Mouse (Mus musculus): ENCODE measurements around the gene Dbr1. TPM values are rescaled to one million over a fixed set of nuclear protein-coding genes. Genes with fewer than 3 reads are reported as not detected.
A peak's percentile ranks its signal among the peaks of the same experiment; 100 is the strongest.

Gene Dbr1
- total and polyA plus RNA-seq, 3 experiments: 51.6 to 53.7 TPM; not detected in 1

DNA sequence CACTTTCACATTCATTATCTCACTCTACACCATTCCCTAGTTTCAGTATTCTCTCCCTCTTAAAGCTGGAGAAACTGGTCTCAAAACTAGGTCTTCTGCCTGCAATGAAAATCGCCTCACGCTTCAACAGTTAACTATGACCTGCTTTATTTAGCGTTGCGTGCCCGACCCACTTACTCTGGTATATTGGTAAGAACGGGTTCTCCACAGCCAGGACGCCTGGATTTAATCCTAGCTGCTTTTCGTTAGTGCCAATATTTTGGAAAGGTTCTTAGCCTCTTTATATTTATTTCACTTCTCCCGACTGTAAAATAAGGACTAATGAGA, 6.6 kb upstream of the Dbr1 start:
- peak overlapping the region; percentile 100 for H3K27ac ChIP-seq (ENCODE audit: control insufficient read depth, low read depth, low read length)
- H3K9me3 ChIP-seq (replicated peaks; ENCODE audit: insufficient read depth, low read length): no peaks in the 10 kb centered on the region
- peaks cover 7 to 10% of the 10 kb centered on the region in 2 experiments for H3K4me1 ChIP-seq (ENCODE audit: control insufficient read depth in 1 of 2, insufficient read depth in 2 of 2, low read length in 2 of 2)
- peaks cover 28% of the 10 kb centered on the region for H3K79me2 ChIP-seq (ENCODE audit: control insufficient read depth, insufficient read depth, low read length, poor library complexity)
- peak overlapping the region; percentile 83 to 92 for H3K4me3 ChIP-seq (ENCODE audit: control insufficient read depth in 1 of 2, insufficient read depth in 1 of 2, low read depth in 2 of 2, low read length in 2 of 2)
- H3K27me3 ChIP-seq (ENCODE audit: control insufficient read depth in 1 of 2, insufficient read depth in 2 of 2, low read length in 2 of 2): no peaks in the 10 kb centered on the region
- TF ChIP-seq EP300 (IDR thresholded peaks at IDR 0.05; ENCODE audit: low read depth in 1 of 2, low read length in 2 of 2) (peak in 1 of 2 experiments; percentile 31; a peak in 2 of 4 replicates), ZMIZ1 (IDR thresholded peaks at IDR 0.05; ENCODE audit: low read depth, low read length) (peak; percentile 62; the same call in 1 of the 2 replicates), NELFE (IDR thresholded peaks at IDR 0.05; ENCODE audit: low read depth, low read length) (peak; percentile 82; the same call in 1 of the 2 replicates), TCF12 (IDR thresholded peaks at IDR 0.05; ENCODE audit: low read depth, low read length) (no peak), SIN3A (IDR thresholded peaks at IDR 0.05; ENCODE audit: low read length) (peak; percentile 76; the same call in 1 of the 2 replicates), POLR2AphosphoS2 (IDR thresholded peaks at IDR 0.05; ENCODE audit: low read length) (peak; percentile 73), ZNF384 (IDR thresholded peaks at IDR 0.05; ENCODE audit: low read depth, low read length) (no peak), MXI1 (IDR thresholded peaks at IDR 0.05; ENCODE audit: low read depth, low read length) (no peak), MYB (IDR thresholded peaks at IDR 0.05; ENCODE audit: low read depth, low read length) (peak; percentile 32; the same call in 1 of the 2 replicates), GATA1 (IDR thresholded peaks at IDR 0.05; ENCODE audit: low read depth, low read length) (peak; percentile 41; the same call in 1 of the 2 replicates)
- H3K9ac ChIP-seq (ENCODE audit: control insufficient read depth, low read depth, low read length, poor library complexity, severe bottlenecking): peak overlapping the region; percentile 98
- peaks cover 0 to 15% of the 10 kb centered on the region in 2 experiments; a peak in 2 of 4 replicates for H3K36me3 ChIP-seq (ENCODE audit: control insufficient read depth in 1 of 2, insufficient read depth in 2 of 2, low read length in 2 of 2)
- DNase-seq (ENCODE audit: low read depth, low spot score): no peak

DNA sequence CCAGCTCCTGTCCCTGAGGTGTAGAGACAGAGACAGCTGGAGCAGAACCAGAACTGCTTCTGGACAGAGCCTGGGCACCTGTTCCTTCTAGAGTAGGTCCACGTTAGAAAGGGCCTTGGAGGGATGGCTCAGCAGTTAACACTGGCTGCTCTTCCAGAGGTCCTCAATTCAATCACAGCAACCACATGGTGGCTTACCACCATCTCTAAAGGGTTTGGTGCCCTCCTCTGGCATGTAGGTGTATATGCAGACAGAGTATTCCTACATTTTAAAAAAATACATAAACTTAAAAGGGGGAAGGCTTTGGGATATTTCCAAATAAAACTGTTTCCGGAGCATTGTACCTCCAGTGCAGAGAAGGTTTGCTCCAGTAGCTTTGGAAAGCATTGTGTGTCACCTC, 5.1 kb downstream of the Dbr1 start:
- H3K4me1 ChIP-seq (ENCODE audit: control insufficient read depth in 1 of 2, insufficient read depth in 2 of 2, low read length in 2 of 2): peaks cover 1 to 12% of the 10 kb centered on the region in 2 experiments; a peak in 3 of 4 replicates
- no peaks in the 10 kb centered on the region for H3K27me3 ChIP-seq (ENCODE audit: control insufficient read depth in 1 of 2, insufficient read depth in 2 of 2, low read length in 2 of 2)
- H3K9ac ChIP-seq (ENCODE audit: control insufficient read depth, low read depth, low read length, poor library complexity, severe bottlenecking): no peak overlapping the region
- H3K79me2 ChIP-seq (ENCODE audit: control insufficient read depth, insufficient read depth, low read length, poor library complexity): peaks cover 28% of the 10 kb centered on the region
- peaks cover 18 to 19% of the 10 kb centered on the region in 2 experiments for H3K36me3 ChIP-seq (ENCODE audit: control insufficient read depth in 1 of 2, insufficient read depth in 2 of 2, low read length in 2 of 2)
- peak; percentile 74 for DNase-seq (ENCODE audit: low read depth, low spot score)
- no peak overlapping the region for H3K4me3 ChIP-seq (ENCODE audit: control insufficient read depth in 1 of 2, insufficient read depth in 1 of 2, low read depth in 2 of 2, low read length in 2 of 2)
- no peaks in the 10 kb centered on the region for H3K9me3 ChIP-seq (replicated peaks; ENCODE audit: insufficient read depth, low read length)
- H3K27ac ChIP-seq (ENCODE audit: control insufficient read depth, low read depth, low read length): no peak overlapping the region
- TF ChIP-seq TCF12 (IDR thresholded peaks at IDR 0.05; ENCODE audit: low read depth, low read length) (no peak), CHD2 (IDR thresholded peaks at IDR 0.05; ENCODE audit: low read length) (no peak), MXI1 (IDR thresholded peaks at IDR 0.05; ENCODE audit: low read depth, low read length) (peak; percentile 43; the same call in 1 of the 2 replicates), GATA1 (IDR thresholded peaks at IDR 0.05; ENCODE audit: low read depth, low read length) (no peak), EP300 (IDR thresholded peaks at IDR 0.05; ENCODE audit: low read depth in 1 of 2, low read length in 2 of 2) (no peak), MAX (IDR thresholded peaks at IDR 0.05; ENCODE audit: low read length) (peak; percentile 66), ZC3H11A (IDR thresholded peaks at IDR 0.05; ENCODE audit: low read depth, low read length) (peak; percentile 60), GABPA (IDR thresholded peaks at IDR 0.05; ENCODE audit: low read depth, low read length) (no peak), SMC3 (IDR thresholded peaks at IDR 0.05; ENCODE audit: low read depth, low read length) (peak; percentile 67), MEF2A (IDR thresholded peaks at IDR 0.05; ENCODE audit: extremely low read depth, insufficient replicate concordance, low read depth, low read length, poor library complexity, severe bottlenecking) (no peak), CHD1 (IDR thresholded peaks at IDR 0.05; ENCODE audit: low read depth, low read length) (no peak), NRF1 (IDR thresholded peaks at IDR 0.05; ENCODE audit: insufficient read depth, low read depth, low read length, poor library complexity, severe bottlenecking) (no peak), MAZ (IDR thresholded peaks at IDR 0.05; ENCODE audit: low read depth, low read length) (no peak), ZNF384 (IDR thresholded peaks at IDR 0.05; ENCODE audit: low read depth, low read length) (peak; percentile 57; the same call in 1 of the 2 replicates), RAD21 (IDR thresholded peaks at IDR 0.05; ENCODE audit: low read depth, low read length) (peak; percentile 77), POLR2AphosphoS5 (IDR thresholded peaks at IDR 0.05; ENCODE audit: borderline replicate concordance, low read depth, low read length) (no peak), USF1 (IDR thresholded peaks at IDR 0.05; ENCODE audit: low read depth, low read length) (no peak), MYB (IDR thresholded peaks at IDR 0.05; ENCODE audit: low read depth, low read length) (no peak), RCOR1 (IDR thresholded peaks at IDR 0.05; ENCODE audit: low read depth, low read length) (peak; percentile 44; the same call in 1 of the 2 replicates), NELFE (IDR thresholded peaks at IDR 0.05; ENCODE audit: low read depth, low read length) (no peak), BHLHE40 (IDR thresholded peaks at IDR 0.05; ENCODE audit: borderline replicate concordance, low read depth, low read length) (no peak), ZKSCAN1 (IDR thresholded peaks at IDR 0.05; ENCODE audit: low read depth, low read length) (no peak), ZMIZ1 (IDR thresholded peaks at IDR 0.05; ENCODE audit: low read depth, low read length) (no peak), HCFC1 (IDR thresholded peaks at IDR 0.05; ENCODE audit: low read depth, low read length) (0 out of 2 replicates have a peak, but pooled peaks have one; percentile 6), POLR2AphosphoS2 (IDR thresholded peaks at IDR 0.05; ENCODE audit: low read length) (no peak), MAFK (IDR thresholded peaks at IDR 0.05; ENCODE audit: borderline replicate concordance, low read depth, low read length) (no peak), KAT2A (conservative IDR thresholded peaks at IDR 0.05; ENCODE audit: low read depth, low read length) (no peak), SIN3A (IDR thresholded peaks at IDR 0.05; ENCODE audit: low read length) (peak; percentile 44; the same call in 1 of the 2 replicates)

Measured in MEL (cell line).